ENCODE assay signal across 19 mouse cellular contexts in genomic region chr10:74307035-74307434, GRCm38 (mm10).
"Had no signal": no experiment of that assay in that cellular context is flagged by ENCODE, and none has a peak within 500 bp of the region (broad histone marks: within the 10 kb centered on the region; RNA-seq: fewer than 3 reads in every experiment).

No protein-coding gene starts in this region.

- H3K36me3 ChIP-seq: limb, embryonic 12.5 days; limb, embryonic 15.5 days; midbrain, embryonic 13.5 days; stomach, embryonic 15.5 days had no signal

- H3K4me3 ChIP-seq: layer of hippocampus, adult 2 months; limb, embryonic 12.5 days; limb, embryonic 15.5 days; midbrain, embryonic 13.5 days; stomach, embryonic 15.5 days had no signal

- H3K9me3 ChIP-seq: limb, embryonic 12.5 days; limb, embryonic 15.5 days; midbrain, embryonic 13.5 days; stomach, embryonic 15.5 days had no signal

- H3K9ac ChIP-seq: limb, embryonic 12.5 days; limb, embryonic 15.5 days; liver, embryonic 14.5 days; liver, postnatal 0 days; lung, embryonic 14.5 days; midbrain, embryonic 13.5 days; stomach, embryonic 15.5 days had no signal

- H3K4me2 ChIP-seq: limb, embryonic 12.5 days; limb, embryonic 15.5 days; liver, embryonic 11.5 days; lung, embryonic 14.5 days; midbrain, embryonic 13.5 days; stomach, embryonic 15.5 days had no signal

- H3K27ac ChIP-seq: kidney, postnatal 0 days; layer of hippocampus, adult 2 months; limb, embryonic 12.5 days; limb, embryonic 15.5 days; liver, embryonic 14.5 days; macrophage; midbrain, embryonic 13.5 days; stomach, embryonic 15.5 days had no signal

- H3K27me3 ChIP-seq: limb, embryonic 12.5 days; limb, embryonic 15.5 days; midbrain, embryonic 13.5 days; stomach, embryonic 15.5 days had no signal

- DNase-seq: kidney, adult 2 months; kidney, postnatal 25 days; layer of hippocampus, adult 9-11 months; liver, postnatal 0 days; lung, embryonic 14.5 days; right cerebral cortex, postnatal 25 days; spleen, adult 18-20 months; thymus, postnatal 25 days had no signal

- H3K4me1 ChIP-seq: limb, embryonic 12.5 days; limb, embryonic 15.5 days; midbrain, embryonic 13.5 days; stomach, embryonic 15.5 days had no signal

- ATAC-seq: liver, postnatal 0 days; lung, postnatal 0 days; midbrain, embryonic 13.5 days; midbrain, embryonic 16.5 days had no signal
